Mouse (Mus musculus): ENCODE measurements around the gene Serpine1. TPM values are rescaled to one million over a fixed set of nuclear protein-coding genes. Genes with fewer than 3 reads are reported as not detected.

The Serpine1 gene
- polyA plus RNA-seq, 1 experiment from 2014 or later: not detected

- Histone ChIP-seq H3K4me1 (replicated peaks; ENCODE audit: control insufficient read depth, insufficient read depth, low read length) (0 out of 2 replicates have a peak, but pooled peaks cover 2% of the 10 kb centered on the region), H3K4me2 (ENCODE audit: low read depth, low read length, severe bottlenecking) (no peak overlapping the region), H3K4me3 (ENCODE audit: low read depth, low read length) (no peak overlapping the region), H3K27me3 (ENCODE audit: control insufficient read depth, insufficient read depth, low read length) (no peaks in the 10 kb centered on the region), H3K9ac (ENCODE audit: low read length) (no peak overlapping the region), H3K27ac (ENCODE audit: low read depth, low read length) (no peak overlapping the region; the same call in 1 of the 2 replicates), H3K9me3 (ENCODE audit: control insufficient read depth, low read length) (no peaks in the 10 kb centered on the region), H3K36me3 (ENCODE audit: control insufficient read depth, insufficient read depth, low read length) (no peaks in the 10 kb centered on the region)
- 72% methylated on average over 28 of the region's 28 CpGs for WGBS
- ATAC-seq (replicated peaks; ENCODE audit: low FRiP score) (no peak), DNase-seq (ENCODE audit: low spot score) (no peak)
Observed at GRCm38 (mm10) chr5:137102575-137103522, 30.8 kb upstream of the Serpine1 start.

- WGBS: 79% methylated on average over 10 of the region's 10 CpGs
Observed at GRCm38 (mm10) chr5:137102078-137102477, 30.0 kb upstream of the Serpine1 start.

GRCm38 (mm10) chr5:137100660-137101059 lies 28.6 kb upstream of the Serpine1 start:
- H3K4me3 ChIP-seq (ENCODE audit: low read depth, low read length): no peak overlapping the region
- H3K27ac ChIP-seq (ENCODE audit: low read depth, low read length): no peak overlapping the region
- no peaks in the 10 kb centered on the region for H3K36me3 ChIP-seq (ENCODE audit: control insufficient read depth, insufficient read depth, low read length)
- no peaks in the 10 kb centered on the region for H3K27me3 ChIP-seq (ENCODE audit: control insufficient read depth, insufficient read depth, low read length)
- H3K9me3 ChIP-seq (ENCODE audit: control insufficient read depth, low read length): no peaks in the 10 kb centered on the region
- no peak overlapping the region for H3K4me2 ChIP-seq (ENCODE audit: low read depth, low read length, severe bottlenecking)
- 76% methylated on average over 4 of the region's 4 CpGs for WGBS
- ATAC-seq (replicated peaks; ENCODE audit: low FRiP score) (no peak), DNase-seq (ENCODE audit: low spot score) (no peak)
- H3K9ac ChIP-seq (ENCODE audit: low read length): no peak overlapping the region
- 0 out of 2 replicates have a peak, but pooled peaks cover 2% of the 10 kb centered on the region for H3K4me1 ChIP-seq (replicated peaks; ENCODE audit: control insufficient read depth, insufficient read depth, low read length)

More at GRCm38 (mm10) chr5:137102078-137102477, 30.0 kb upstream of the Serpine1 start:
- H3K4me3 ChIP-seq (ENCODE audit: low read depth, low read length): no peak overlapping the region
- no peaks in the 10 kb centered on the region for H3K36me3 ChIP-seq (ENCODE audit: control insufficient read depth, insufficient read depth, low read length)
- no peaks in the 10 kb centered on the region for H3K27me3 ChIP-seq (ENCODE audit: control insufficient read depth, insufficient read depth, low read length)
- no peaks in the 10 kb centered on the region for H3K9me3 ChIP-seq (ENCODE audit: control insufficient read depth, low read length)
- no peak overlapping the region for H3K27ac ChIP-seq (ENCODE audit: low read depth, low read length)
- ATAC-seq (replicated peaks; ENCODE audit: low FRiP score) (no peak), DNase-seq (ENCODE audit: low spot score) (no peak)
- H3K4me1 ChIP-seq (replicated peaks; ENCODE audit: control insufficient read depth, insufficient read depth, low read length): 0 out of 2 replicates have a peak, but pooled peaks cover 2% of the 10 kb centered on the region
- no peak overlapping the region for H3K9ac ChIP-seq (ENCODE audit: low read length)
- no peak overlapping the region for H3K4me2 ChIP-seq (ENCODE audit: low read depth, low read length, severe bottlenecking)

- WGBS: 81% methylated on average over 11 of the region's 11 CpGs
- Histone ChIP-seq H3K27me3 (ENCODE audit: control insufficient read depth, insufficient read depth, low read length) (no peaks in the 10 kb centered on the region), H3K9me3 (ENCODE audit: control insufficient read depth, low read length) (no peaks in the 10 kb centered on the region), H3K4me1 (replicated peaks; ENCODE audit: control insufficient read depth, insufficient read depth, low read length) (0 out of 2 replicates have a peak, but pooled peaks cover 2% of the 10 kb centered on the region), H3K27ac (ENCODE audit: low read depth, low read length) (no peak overlapping the region), H3K4me3 (ENCODE audit: low read depth, low read length) (no peak overlapping the region), H3K9ac (ENCODE audit: low read length) (no peak overlapping the region), H3K4me2 (ENCODE audit: low read depth, low read length, severe bottlenecking) (no peak overlapping the region), H3K36me3 (ENCODE audit: control insufficient read depth, insufficient read depth, low read length) (no peaks in the 10 kb centered on the region)
- DNase-seq (ENCODE audit: low spot score): no peak
- ATAC-seq (replicated peaks; ENCODE audit: low FRiP score): no peak
Observed at GRCm38 (mm10) chr5:137098418-137098817, 26.4 kb upstream of the Serpine1 start.

GRCm38 (mm10) chr5:137096037-137096436 lies 24.0 kb upstream of the Serpine1 start:
- Histone ChIP-seq H3K4me3 (ENCODE audit: low read depth, low read length) (no peak overlapping the region), H3K4me1 (replicated peaks; ENCODE audit: control insufficient read depth, insufficient read depth, low read length) (no peaks in the 10 kb centered on the region), H3K4me2 (ENCODE audit: low read depth, low read length, severe bottlenecking) (no peak overlapping the region), H3K9me3 (ENCODE audit: control insufficient read depth, low read length) (no peaks in the 10 kb centered on the region), H3K9ac (ENCODE audit: low read length) (no peak overlapping the region), H3K27ac (ENCODE audit: low read depth, low read length) (no peak overlapping the region), H3K27me3 (ENCODE audit: control insufficient read depth, insufficient read depth, low read length) (no peaks in the 10 kb centered on the region), H3K36me3 (ENCODE audit: control insufficient read depth, insufficient read depth, low read length) (no peaks in the 10 kb centered on the region)
- WGBS: 85% methylated on average over 1 of the region's 1 CpGs
- ATAC-seq (replicated peaks; ENCODE audit: low FRiP score) (no peak), DNase-seq (ENCODE audit: low spot score) (no peak)

- ATAC-seq (replicated peaks; ENCODE audit: low FRiP score): no peak
- no peak overlapping the region for H3K4me2 ChIP-seq (ENCODE audit: low read depth, low read length, severe bottlenecking)
- H3K9me3 ChIP-seq (ENCODE audit: control insufficient read depth, low read length): no peaks in the 10 kb centered on the region
- H3K27me3 ChIP-seq (ENCODE audit: control insufficient read depth, insufficient read depth, low read length): no peaks in the 10 kb centered on the region
- no peak overlapping the region for H3K9ac ChIP-seq (ENCODE audit: low read length)
- no peak overlapping the region for H3K27ac ChIP-seq (ENCODE audit: low read depth, low read length)
- no peaks in the 10 kb centered on the region for H3K4me1 ChIP-seq (replicated peaks; ENCODE audit: control insufficient read depth, insufficient read depth, low read length)
- H3K36me3 ChIP-seq (ENCODE audit: control insufficient read depth, insufficient read depth, low read length): no peaks in the 10 kb centered on the region
- 88% methylated on average over 10 of the region's 10 CpGs for WGBS
- no peak overlapping the region for H3K4me3 ChIP-seq (ENCODE audit: low read depth, low read length)
- DNase-seq (ENCODE audit: low spot score): no peak
Observed at GRCm38 (mm10) chr5:137095135-137095534, 23.1 kb upstream of the Serpine1 start.

- Histone ChIP-seq H3K27me3 (ENCODE audit: control insufficient read depth, insufficient read depth, low read length) (no peaks in the 10 kb centered on the region), H3K4me3 (ENCODE audit: low read depth, low read length) (no peak overlapping the region), H3K36me3 (ENCODE audit: control insufficient read depth, insufficient read depth, low read length) (no peaks in the 10 kb centered on the region), H3K9ac (ENCODE audit: low read length) (no peak overlapping the region), H3K4me2 (ENCODE audit: low read depth, low read length, severe bottlenecking) (no peak overlapping the region), H3K4me1 (replicated peaks; ENCODE audit: control insufficient read depth, insufficient read depth, low read length) (no peaks in the 10 kb centered on the region), H3K27ac (ENCODE audit: low read depth, low read length) (no peak overlapping the region), H3K9me3 (ENCODE audit: control insufficient read depth, low read length) (no peaks in the 10 kb centered on the region)
- DNase-seq (ENCODE audit: low spot score) (no peak), ATAC-seq (replicated peaks; ENCODE audit: low FRiP score) (no peak)
- WGBS: 79% methylated on average over 9 of the region's 9 CpGs
Observed at GRCm38 (mm10) chr5:137093720-137094119, 21.7 kb upstream of the Serpine1 start.

- no peak overlapping the region for H3K9ac ChIP-seq (ENCODE audit: low read length)
- DNase-seq (ENCODE audit: low spot score): no peak
- H3K36me3 ChIP-seq (ENCODE audit: control insufficient read depth, insufficient read depth, low read length): no peaks in the 10 kb centered on the region
- no peaks in the 10 kb centered on the region for H3K4me1 ChIP-seq (replicated peaks; ENCODE audit: control insufficient read depth, insufficient read depth, low read length)
- H3K4me3 ChIP-seq (ENCODE audit: low read depth, low read length): no peak overlapping the region
- no peaks in the 10 kb centered on the region for H3K27me3 ChIP-seq (ENCODE audit: control insufficient read depth, insufficient read depth, low read length)
- 59% methylated on average over 6 of the region's 6 CpGs for WGBS
- H3K9me3 ChIP-seq (ENCODE audit: control insufficient read depth, low read length): no peaks in the 10 kb centered on the region
- H3K4me2 ChIP-seq (ENCODE audit: low read depth, low read length, severe bottlenecking): no peak overlapping the region
- ATAC-seq (replicated peaks; ENCODE audit: low FRiP score): no peak
- H3K27ac ChIP-seq (ENCODE audit: low read depth, low read length): no peak overlapping the region
Observed at GRCm38 (mm10) chr5:137091560-137091959, 19.5 kb upstream of the Serpine1 start.
